Mouse (Mus musculus): ENCODE results near the gene Uchl5.

DNA sequence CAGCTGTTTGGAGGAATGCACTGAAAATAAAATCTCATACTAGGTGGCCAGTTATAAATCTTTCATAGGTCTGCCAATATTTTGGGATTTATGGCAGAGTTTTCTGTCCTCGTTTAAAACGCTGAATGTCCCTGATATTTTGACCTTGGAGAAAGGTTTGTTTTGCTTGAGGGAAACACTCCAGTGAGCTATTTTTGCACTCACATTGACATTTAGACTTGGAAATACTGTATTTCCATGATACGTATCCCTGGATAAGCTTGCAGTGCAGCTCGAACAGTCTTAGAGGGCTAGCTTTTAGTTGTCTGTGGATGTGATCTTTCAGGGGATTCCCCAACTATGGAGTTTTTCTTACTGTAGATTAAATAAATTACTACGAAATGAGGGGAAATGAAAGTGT lies 78.6 kb downstream of the Uchl5 start:
- TF ChIP-seq POLR2A (IDR thresholded peaks at IDR 0.05; ENCODE audit: borderline replicate concordance, low read depth, low read length): no peak
- TF ChIP-seq CTCF (IDR thresholded peaks at IDR 0.05; ENCODE audit: low read depth, low read length): no peak

Data from bone marrow macrophage, adult 2 months (primary cell).